Comparison of ENCODE assay signal across 8 mouse cellular contexts in the genomic region with DNA sequence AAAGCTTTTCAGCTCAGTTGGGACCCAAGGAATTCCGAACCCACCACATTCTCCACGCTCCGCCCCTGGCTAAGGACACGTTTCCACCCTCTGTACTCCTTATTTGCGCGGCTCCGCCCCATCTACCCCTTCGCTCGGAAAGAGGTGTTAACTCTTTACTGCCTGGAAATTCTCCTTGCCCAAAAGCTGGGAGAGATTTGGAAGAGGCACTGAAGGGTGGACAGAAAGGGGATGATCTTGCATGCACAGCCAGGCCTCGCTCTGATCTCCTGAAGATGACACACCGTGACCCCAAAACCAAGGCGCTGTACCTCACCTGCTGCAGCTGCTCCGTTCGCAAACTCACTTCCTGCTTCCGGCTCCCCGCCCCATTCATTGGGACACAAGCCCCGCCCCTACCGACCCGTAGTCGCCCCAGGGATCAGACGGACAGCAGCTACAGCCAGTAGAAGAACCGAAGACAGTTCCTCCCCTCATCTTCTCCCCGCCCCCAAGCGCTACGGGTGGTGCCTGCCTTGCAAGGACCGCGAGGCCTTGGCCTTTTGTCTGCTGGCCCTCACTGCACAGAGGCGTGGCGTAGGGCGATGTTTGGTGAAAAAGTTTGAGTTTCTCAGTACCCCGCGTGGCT. TPM values are rescaled to one million over a fixed set of nuclear protein-coding genes. Genes with fewer than 3 reads are reported as not detected.
DNase-seq lines count a peak whose midpoint lies in the region; ATAC-seq lines count a peak whose summit lies in the region.

A gene (minus strand): TSS at position 384 of the 628 bp plus-strand sequence.

- peaks cover 28% of the 10 kb centered on the region for H3K36me3 ChIP-seq in hindbrain, embryonic 15.5 days

- peak within 1 kb of the TSS; percentile 72 for H3K4me2 ChIP-seq in hindbrain, embryonic 15.5 days

- peak within 1 kb of the TSS; percentile 80 for H3K27ac ChIP-seq in hindbrain, embryonic 15.5 days (replicated peaks)

- H3K4me3 ChIP-seq in hindbrain, embryonic 15.5 days, result peak within 1 kb of the TSS; percentile 56

- H3K4me1 ChIP-seq in hindbrain, embryonic 15.5 days (replicated peaks), result peaks cover 33% of the 10 kb centered on the region

- H3K9me3 ChIP-seq in hindbrain, embryonic 15.5 days, result no peaks in the 10 kb centered on the region

- no peaks in the 10 kb centered on the region for H3K27me3 ChIP-seq in hindbrain, embryonic 15.5 days

- ATAC-seq in hindbrain, embryonic 15.5 days (ENCODE audit: low FRiP score, low read depth), result peak; percentile 99

- H3K9ac ChIP-seq in hindbrain, embryonic 15.5 days, result peak within 1 kb of the TSS; percentile 46

- under 1% methylated on average over 32 of the region's 32 CpGs for WGBS in hindbrain, embryonic 15.5 days

- DNase-seq in T-cell, adult 2 months (ENCODE audit: low spot score), result peak; percentile 97
- peak; percentile 97 to 98 for DNase-seq in cerebellum, postnatal 36 days
- DNase-seq in frontal cortex, postnatal 36 days (ENCODE audit: low spot score in 2 of 2), result peak; percentile 98
- DNase-seq in left cerebral cortex, adult 11 months (ENCODE audit: low spot score), result peak; percentile 97
- peak; percentile 98 to 99 for DNase-seq in lung, postnatal 4 days
- DNase-seq in retina, postnatal 7 days (ENCODE audit: low read depth, low spot score), result peak; percentile 93
- DNase-seq in urinary bladder, adult 2 months (ENCODE audit: low spot score), result peak; percentile 90

RNA-seq across cellular contexts. Expression of the gene that starts here (rescaled TPM):
- 106 and 108 TPM in 2 replicates for polyA plus RNA-seq in hindbrain, embryonic 15.5 days (2015; fragmentation: Nextera tagmentation; extraction: Ambion mirVana)
- polyA plus RNA-seq in urinary bladder, adult 2 months (2012; rRNA removed), result 53.2 and 53.8 TPM in 2 replicates

Comparison
In these comparisons a context has a peak if more than half of its experiments do, and no peak if none do; other contexts are left out.
1. Peak in every context shown above with its lines: DNase-seq, ATAC-seq, H3K4me3 ChIP-seq and H3K27ac ChIP-seq.